Mouse (Mus musculus): ENCODE measurements around the gene C330007P06Rik.
A peak's percentile ranks its signal among the peaks of the same experiment; 100 is the strongest.

Gene C330007P06Rik

DNA sequence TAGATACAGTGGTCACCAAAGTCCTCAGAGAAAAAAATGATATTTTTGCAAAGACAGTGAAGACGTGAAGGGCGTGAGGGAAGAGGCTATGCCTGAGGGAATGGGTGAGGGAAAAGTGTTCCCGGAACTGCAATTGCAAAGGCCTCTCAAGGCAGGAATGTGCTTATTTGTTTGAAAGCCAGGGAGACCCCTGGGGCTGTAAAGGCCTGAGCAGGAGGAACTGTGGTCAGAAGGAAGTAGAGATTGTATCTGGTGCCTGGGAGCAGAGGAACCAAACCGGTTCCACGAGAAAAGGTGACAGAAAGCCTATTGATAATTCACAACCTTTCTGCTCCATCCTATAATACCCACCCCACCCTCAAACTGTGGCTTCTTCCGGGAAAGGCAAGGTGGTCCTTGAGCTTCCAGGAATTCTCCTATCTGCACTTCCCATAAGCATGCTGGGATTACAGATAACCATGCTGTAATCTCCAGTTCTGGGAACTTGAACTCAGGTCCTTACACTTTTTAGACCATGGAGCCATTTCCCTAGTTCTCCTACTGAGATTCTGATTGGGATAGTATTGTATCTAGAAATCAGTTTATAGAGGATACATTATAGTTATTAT lies 36.7 kb downstream of the C330007P06Rik start:
- no peak for DNase-seq (ENCODE audit: low read depth, low spot score)

DNA sequence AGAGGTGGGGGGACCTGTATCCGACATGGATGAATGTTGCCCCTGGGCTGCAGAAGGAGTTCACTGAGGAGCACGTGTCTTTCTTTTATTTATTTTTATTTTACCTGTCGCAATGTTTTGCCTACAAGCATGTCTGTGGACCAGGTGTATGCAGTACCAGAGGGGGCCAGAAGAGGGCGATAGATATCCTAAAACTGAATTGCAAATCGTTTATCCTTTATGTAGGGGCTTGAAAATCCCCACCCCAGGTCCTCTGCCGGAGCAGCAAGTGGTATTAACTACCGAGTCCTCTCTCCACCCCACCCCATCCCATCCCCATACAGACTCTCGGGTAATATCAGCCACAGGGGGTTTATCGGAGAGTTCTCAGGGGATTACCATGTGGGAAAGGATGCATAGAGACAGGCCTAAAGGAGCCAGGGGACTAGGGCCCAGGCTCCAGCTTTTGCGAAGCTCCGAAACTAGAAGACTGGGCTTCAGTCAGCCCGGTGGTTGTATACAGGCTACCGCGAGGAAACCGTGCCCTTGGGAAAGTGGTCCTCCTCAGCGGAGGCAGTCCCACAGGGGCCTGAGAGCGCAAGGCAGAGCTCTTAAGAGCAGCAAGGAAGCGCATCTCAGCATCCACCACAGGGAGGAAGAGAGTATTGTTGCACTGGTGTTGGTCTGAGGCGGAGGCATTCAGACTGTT lies 40.4 kb downstream of the C330007P06Rik start:
- DNase-seq (ENCODE audit: low read depth, low spot score): peak; percentile 29

GRCm38 (mm10) chrX:36831632-36832031 lies 42.3 kb downstream of the C330007P06Rik start:
- DNase-seq (ENCODE audit: low read depth, low spot score): no peak

- DNase-seq (ENCODE audit: low read depth, low spot score): no peak
These were observed 43.6 kb downstream of the C330007P06Rik start for GRCm38 (mm10) chrX:36830271-36830670.

- DNase-seq (ENCODE audit: low read depth, low spot score): no peak
These were observed 47.0 kb downstream of the C330007P06Rik start for GRCm38 (mm10) chrX:36826873-36827272.

DNA sequence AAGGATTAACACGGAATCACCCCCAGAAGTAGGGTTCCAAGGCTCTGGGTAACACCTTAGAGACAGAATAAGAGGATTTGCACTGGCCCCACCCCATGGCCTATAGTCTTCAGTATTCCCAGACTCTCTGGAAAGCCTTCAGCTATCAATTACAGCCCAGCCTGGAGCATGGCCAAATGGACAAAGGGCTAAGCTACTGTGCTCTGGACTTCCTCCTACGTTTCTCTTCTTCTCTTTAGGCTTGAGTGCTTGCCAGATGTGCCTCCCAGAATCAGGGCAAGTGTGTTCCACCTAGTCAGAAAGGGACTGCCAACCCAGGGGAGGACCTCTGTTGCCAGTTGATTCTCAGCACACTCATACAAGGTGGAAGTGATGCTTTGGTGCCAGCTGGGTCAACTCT lies 48.9 kb downstream of the C330007P06Rik start:
- DNase-seq (ENCODE audit: low read depth, low spot score): no peak

DNA sequence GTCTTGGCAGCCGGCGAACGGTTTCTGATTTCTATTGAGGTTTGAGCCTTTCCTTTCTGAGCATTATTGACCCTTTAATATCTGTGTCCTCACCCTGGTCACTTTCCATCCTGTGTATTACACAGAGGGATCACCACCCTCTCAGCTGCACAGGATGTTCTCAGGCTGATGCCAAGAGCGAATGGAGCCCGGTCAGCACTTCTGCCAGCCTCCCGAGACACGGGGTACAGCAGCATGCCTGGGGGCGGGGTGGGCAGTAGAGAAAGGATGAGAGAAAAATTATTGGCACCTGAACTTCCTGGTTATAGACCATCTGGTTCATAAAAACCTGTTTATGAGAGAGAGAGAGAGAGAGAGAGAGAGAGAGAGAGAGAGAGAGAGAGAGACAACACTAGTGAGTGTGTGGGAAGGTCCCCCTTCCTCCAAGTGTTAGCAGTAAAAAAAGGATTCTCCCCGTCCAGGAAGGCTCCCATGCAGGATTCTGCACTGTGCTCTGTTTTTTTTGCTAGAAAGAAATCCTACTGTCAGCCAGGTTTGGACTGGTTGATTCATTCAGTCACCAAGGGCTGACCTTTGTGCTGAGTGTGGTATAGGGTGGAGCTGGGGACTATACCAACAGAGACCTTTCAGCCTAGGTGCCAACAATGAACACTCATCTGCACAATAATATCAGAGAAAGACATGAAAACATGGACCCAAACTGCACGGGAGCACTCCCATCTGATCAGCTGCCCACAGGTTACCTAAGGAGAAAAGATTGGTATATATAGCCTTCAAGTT lies 49.8 kb downstream of the C330007P06Rik start:
- no peak for DNase-seq (ENCODE audit: low read depth, low spot score)

GRCm38 (mm10) chrX:36820201-36820600 lies 53.7 kb downstream of the C330007P06Rik start:
- no peak for DNase-seq (ENCODE audit: low read depth, low spot score)

GRCm38 (mm10) chrX:36819575-36819974 lies 54.3 kb downstream of the C330007P06Rik start:
- DNase-seq (ENCODE audit: low read depth, low spot score): no peak

GRCm38 (mm10) chrX:36816953-36817441 lies 56.9 kb downstream of the C330007P06Rik start:
- DNase-seq (ENCODE audit: low read depth, low spot score): no peak

GRCm38 (mm10) chrX:36816368-36816899 lies 57.5 kb downstream of the C330007P06Rik start:
- DNase-seq (ENCODE audit: low read depth, low spot score): no peak

GRCm38 (mm10) chrX:36815439-36815838 lies 58.5 kb downstream of the C330007P06Rik start:
- no peak for DNase-seq (ENCODE audit: low read depth, low spot score)

- DNase-seq (ENCODE audit: low read depth, low spot score): no peak
These were observed 58.9 kb downstream of the C330007P06Rik start for GRCm38 (mm10) chrX:36815022-36815421.

- no peak for DNase-seq (ENCODE audit: low read depth, low spot score)
These were observed 59.6 kb downstream of the C330007P06Rik start for GRCm38 (mm10) chrX:36814161-36814836.

DNA sequence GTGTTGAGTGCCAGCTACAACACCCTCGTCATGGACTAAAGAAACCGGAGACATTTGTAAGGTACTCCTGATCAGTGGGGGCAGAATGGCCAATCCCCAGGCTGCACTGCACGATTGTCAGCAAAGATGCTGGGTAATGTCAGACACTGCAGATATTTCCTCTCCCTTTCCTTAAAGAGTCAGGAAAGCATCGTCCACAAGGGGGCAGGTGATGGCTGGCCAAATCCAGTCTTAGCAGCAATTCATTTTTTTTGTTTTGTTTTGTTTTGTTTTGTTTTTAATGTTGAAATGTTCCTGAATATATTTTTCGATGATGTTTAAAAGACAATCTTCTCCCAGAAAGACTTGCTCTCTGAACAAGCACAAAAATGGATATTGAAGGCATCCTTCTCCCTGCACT lies 62.5 kb downstream of the C330007P06Rik start:
- DNase-seq (ENCODE audit: low read depth, low spot score): no peak

DNA sequence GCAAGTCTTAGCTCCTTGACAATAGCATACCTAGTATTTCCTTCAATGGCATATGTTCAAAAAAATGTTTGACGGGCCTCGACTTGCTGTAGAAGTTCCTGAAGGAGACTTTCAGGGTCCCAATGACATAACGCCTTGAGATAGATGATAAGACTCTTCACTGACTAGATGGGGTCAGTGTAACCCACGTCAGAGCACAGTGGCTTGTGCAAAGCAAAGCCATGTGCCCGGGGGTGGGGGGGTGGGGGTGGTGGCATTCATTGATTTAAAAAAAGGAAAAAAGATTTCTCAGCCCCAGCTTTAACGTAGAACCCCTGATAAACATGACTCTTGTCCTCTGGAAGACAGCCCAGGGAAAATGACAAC lies 65.6 kb downstream of the C330007P06Rik start:
- DNase-seq (ENCODE audit: low read depth, low spot score): no peak

DNA sequence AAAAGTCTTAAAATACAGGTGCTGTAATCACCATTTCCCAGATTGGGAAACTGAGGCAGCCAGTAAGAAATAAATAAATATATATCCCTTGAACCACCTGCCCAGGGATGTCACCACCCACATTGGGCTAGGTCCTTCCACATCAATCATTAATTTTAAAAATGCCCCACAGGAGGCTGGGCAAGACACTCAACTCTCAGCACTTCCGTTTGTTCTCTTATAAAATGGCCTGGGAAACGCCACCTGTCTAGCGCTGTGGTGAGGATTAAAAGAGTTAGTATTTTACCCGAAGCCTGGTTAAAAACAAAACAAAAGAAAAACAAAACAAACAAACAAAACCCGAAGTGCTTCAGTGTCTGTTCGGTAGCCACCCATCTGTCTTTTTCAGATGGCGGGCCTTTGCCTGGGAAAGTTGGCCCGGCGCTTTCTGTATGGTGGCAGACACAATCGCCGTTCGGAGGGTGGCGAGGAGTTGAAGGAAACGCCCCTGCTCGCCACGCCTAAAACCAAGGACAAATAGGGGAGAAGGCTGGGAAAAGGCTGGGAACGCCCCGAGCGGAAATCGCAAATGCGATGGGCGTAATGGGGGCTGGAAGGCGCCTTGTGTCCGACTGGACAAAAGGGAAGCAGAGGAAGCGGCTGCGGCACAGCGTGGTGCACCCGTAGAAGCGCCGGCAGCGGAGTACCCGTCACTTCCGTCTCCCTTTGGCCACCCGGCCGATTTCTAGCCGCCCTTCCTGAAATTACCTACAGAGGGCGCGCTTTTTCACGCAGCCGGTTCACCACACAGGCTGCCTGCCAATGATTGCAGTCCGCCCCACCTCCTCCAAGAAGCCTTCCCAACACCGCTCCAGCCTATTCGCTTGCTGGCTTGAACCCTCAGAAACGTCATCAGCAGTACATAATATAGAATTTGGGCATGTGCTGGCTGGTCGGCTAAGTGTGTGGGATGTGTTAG lies 66.3 kb downstream of the C330007P06Rik start:
- DNase-seq (ENCODE audit: low read depth, low spot score): peak; percentile 83

GRCm38 (mm10) chrX:36805466-36806235 lies 68.3 kb downstream of the C330007P06Rik start:
- no peak for DNase-seq (ENCODE audit: low read depth, low spot score)

DNA sequence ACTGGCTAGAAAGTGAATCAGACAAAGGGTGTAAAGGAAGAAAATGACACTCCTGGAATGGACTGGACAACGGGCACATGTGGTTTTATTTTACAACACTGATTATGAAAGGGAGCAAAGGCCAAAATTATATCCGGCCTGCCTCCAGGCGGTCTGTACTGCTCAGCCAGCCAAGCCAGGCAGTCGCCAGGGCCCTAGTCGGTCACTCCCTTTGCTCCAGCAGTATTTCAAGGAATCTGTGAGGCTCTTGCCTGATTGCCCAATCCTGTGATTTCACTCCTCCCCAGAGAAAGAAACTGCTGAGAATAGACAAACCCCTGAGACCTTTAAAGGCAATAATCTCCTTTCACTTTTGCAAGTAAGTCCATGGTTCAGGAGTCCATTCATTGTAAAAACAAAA lies 69.7 kb downstream of the C330007P06Rik start:
- no peak for DNase-seq (ENCODE audit: low read depth, low spot score)

DNA sequence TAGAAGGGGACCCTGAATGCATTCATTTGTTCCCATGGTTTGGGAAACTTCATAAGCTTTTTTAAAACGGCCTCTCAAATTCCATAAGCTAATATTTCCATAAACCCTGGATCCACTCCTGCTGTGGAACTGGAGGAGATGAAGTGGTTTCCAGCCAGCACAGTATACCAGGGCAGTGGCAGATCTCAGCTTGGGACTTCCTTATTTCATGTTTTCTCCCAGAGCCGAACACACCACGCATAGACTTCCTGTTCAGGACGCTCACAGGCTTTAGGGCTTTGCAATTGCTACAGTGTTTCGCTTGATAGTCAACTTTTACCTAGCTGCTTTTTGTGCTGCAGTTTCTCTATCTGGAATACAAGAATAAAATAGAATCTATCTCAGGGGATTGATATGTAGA lies 70.7 kb downstream of the C330007P06Rik start:
- DNase-seq (ENCODE audit: low read depth, low spot score): no peak
